Mouse (Mus musculus) limb, embryonic 11.5 days (tissue): ENCODE results near the gene Cxcr3. TPM values are rescaled to one million over a fixed set of nuclear protein-coding genes. Genes with fewer than 3 reads are reported as not detected.

ENCODE experiments used
- ATAC-seq: fragments of 200-750 bp; cut with Nextera tagmentation; 2 replicates; pipeline ENCODE4 v1.8.0; 2017; ENCODE audit warnings: low read depth; ENCODE audit not compliant: insufficient number of reproducible peaks, low FRiP score, low TSS enrichment
- DNase-seq: peaks from one replicate; pipeline ENCODE4 v3.0.0-alpha.2; 2015; ENCODE audit warnings: low spot score
- H3K27ac ChIP-seq: fragments of 300-500 bp; sonication (generic); replicated peaks from 2 replicates; pipeline ENCODE4 v1.5.1; 2014; ENCODE audit warnings: low read depth, mild to moderate bottlenecking, low read length
- H3K27me3 ChIP-seq: fragments of 300-500 bp; sonication (generic); 2 replicates; pipeline ENCODE4 v1.6.1; 2014; ENCODE audit warnings: mild to moderate bottlenecking, low read length, mixed read lengths; ENCODE audit not compliant: control insufficient read depth, insufficient read depth
- H3K36me3 ChIP-seq: fragments of 300-500 bp; sonication (generic); 2 replicates; pipeline ENCODE4 v1.6.1; 2014; ENCODE audit warnings: mild to moderate bottlenecking, low read length, moderate library complexity, mixed read lengths; ENCODE audit not compliant: control insufficient read depth, insufficient read depth
- H3K4me1 ChIP-seq: fragments of 300-500 bp; sonication (generic); 2 replicates; pipeline ENCODE4 v1.6.1; 2014; ENCODE audit warnings: low read length, mixed read lengths; ENCODE audit not compliant: control insufficient read depth, insufficient read depth
- H3K4me2 ChIP-seq: fragments of 300-500 bp; sonication (generic); 2 replicates; pipeline ENCODE4 v1.6.1; 2014; ENCODE audit warnings: low read depth, mild to moderate bottlenecking, moderate library complexity; ENCODE audit not compliant: severe bottlenecking
- H3K4me3 ChIP-seq: fragments of 300-500 bp; sonication (generic); 2 replicates; pipeline ENCODE4 v1.5.1; 2014; ENCODE audit warnings: low read depth, low read length
- H3K9ac ChIP-seq: fragments of 300-500 bp; sonication (generic); 2 replicates; pipeline ENCODE4 v1.6.1; 2014; ENCODE audit warnings: mild to moderate bottlenecking, low read length
- H3K9me3 ChIP-seq: fragments of 300-500 bp; sonication (generic); 2 replicates; pipeline ENCODE4 v1.6.1; 2016; ENCODE audit warnings: low read length; ENCODE audit not compliant: control insufficient read depth
- WGBS: fragments of 180-500 bp; shearing (Covaris S2); extraction: QIAGEN DNeasy Blood & Tissue Kit; methylation state at CpG from one replicate; pipeline ENCODE4 v1.1.7; 2014; 5-methylcytosine and 5-hydroxymethylcytosine counted together
- polyA plus RNA-seq: library from polyadenylated mRNA; unstranded; fragments of >200 nt; fragmentation: Nextera tagmentation; extraction: Ambion mirVana; gene quantifications from 2 replicates; pipeline ENCODE4 v1.2.1, GENCODE M21; 2014

Gene Cxcr3
- polyA plus RNA-seq, 1 experiment from 2014 or later: not detected

GRCm38 (mm10) chrX:101698232-101698631 lies 35.8 kb downstream of the Cxcr3 start:
- WGBS: 69% methylated on average over 15 of the region's 23 CpGs
- Histone ChIP-seq H3K36me3 (no peaks in the 10 kb centered on the region), H3K9ac (no peak overlapping the region), H3K27ac (no peak overlapping the region), H3K4me3 (no peak overlapping the region), H3K9me3 (peaks cover 11% of the 10 kb centered on the region), H3K27me3 (no peaks in the 10 kb centered on the region), H3K4me1 (no peaks in the 10 kb centered on the region), H3K4me2 (no peak overlapping the region)
- DNase-seq (peak; percentile 25), ATAC-seq (no peak)

GRCm38 (mm10) chrX:101697537-101697936 lies 36.5 kb downstream of the Cxcr3 start:
- Histone ChIP-seq H3K9ac (no peak overlapping the region), H3K27me3 (no peaks in the 10 kb centered on the region), H3K4me1 (no peaks in the 10 kb centered on the region), H3K27ac (no peak overlapping the region), H3K4me3 (no peak overlapping the region), H3K4me2 (no peak overlapping the region), H3K9me3 (peaks cover 11% of the 10 kb centered on the region), H3K36me3 (no peaks in the 10 kb centered on the region)
- 76% methylated on average over 46 of the region's 54 CpGs for whole genome bisulfite sequencing
- DNase-seq: no peak
- ATAC-seq: no peak

- 93% methylated on average over 27 of the region's 27 CpGs for WGBS
- H3K4me3 ChIP-seq: no peak overlapping the region
- peaks cover 11% of the 10 kb centered on the region for H3K9me3 ChIP-seq
- ATAC-seq (no peak), DNase-seq (no peak)
- no peaks in the 10 kb centered on the region for H3K27me3 ChIP-seq
- H3K4me2 ChIP-seq: no peak overlapping the region
- no peak overlapping the region for H3K27ac ChIP-seq
- no peaks in the 10 kb centered on the region for H3K36me3 ChIP-seq
- H3K9ac ChIP-seq: no peak overlapping the region
- no peaks in the 10 kb centered on the region for H3K4me1 ChIP-seq
These were observed 38.4 kb downstream of the Cxcr3 start for GRCm38 (mm10) chrX:101695686-101696085.

Other genes with a start within 250 kb of the Cxcr3 start
- gene Taf1, start 201.5 kb downstream of the Cxcr3 start, polyA plus RNA-seq: 21.3 and 28.7 TPM in 2 replicates
- gene Ogt, start 94.2 kb downstream of the Cxcr3 start, polyA plus RNA-seq: 215 and 218 TPM in 2 replicates
- gene Gm4779, start 60.2 kb upstream of the Cxcr3 start, polyA plus RNA-seq: not detected in 2 replicates
- gene 8030474K03Rik, start 60.4 kb upstream of the Cxcr3 start, polyA plus RNA-seq: 0.20 TPM in 1 of 2 replicates, not detected in the other
- 18.3 and 23.2 TPM in 2 replicates for gene Nhsl2, start 115.1 kb upstream of the Cxcr3 start, polyA plus RNA-seq